Mouse (Mus musculus) midbrain, embryonic 11.5 days (tissue): ENCODE measurements around the gene Bola1. TPM values are rescaled to one million over a fixed set of nuclear protein-coding genes. Genes with fewer than 3 reads are reported as not detected.

Experiments
- ATAC-seq: fragments of 200-750 bp; cut with Nextera tagmentation; 2 replicates; pipeline ENCODE4 v1.8.0; 2017; ENCODE audit warnings: moderate TSS enrichment, moderate library complexity; ENCODE audit not compliant: low FRiP score
- DNase-seq: peaks from one replicate; pipeline ENCODE4 v3.0.0; 2015; ENCODE audit warnings: low spot score; ENCODE audit errors: missing footprints
- H3K27ac ChIP-seq: fragments of 300-500 bp; sonication (generic); 2 replicates; pipeline ENCODE4 v1.5.1; 2014; ENCODE audit warnings: low read depth, low read length
- H3K27me3 ChIP-seq: fragments of 300-500 bp; sonication (generic); 2 replicates; pipeline ENCODE4 v1.6.1; 2014; ENCODE audit warnings: mild to moderate bottlenecking, low read length, moderate library complexity, mixed read lengths; ENCODE audit not compliant: control insufficient read depth, insufficient read depth
- H3K36me3 ChIP-seq: fragments of 300-500 bp; sonication (generic); 2 replicates; pipeline ENCODE4 v1.6.1; 2014; ENCODE audit warnings: mild to moderate bottlenecking, low read length, moderate library complexity, mixed read lengths; ENCODE audit not compliant: control insufficient read depth, insufficient read depth
- H3K4me1 ChIP-seq: fragments of 300-500 bp; sonication (generic); 2 replicates; pipeline ENCODE4 v1.6.1; 2014; ENCODE audit warnings: low read length; ENCODE audit not compliant: control insufficient read depth, insufficient read depth
- H3K4me2 ChIP-seq: fragments of 300-500 bp; sonication (generic); 2 replicates; pipeline ENCODE4 v1.6.1; 2014; ENCODE audit warnings: mild to moderate bottlenecking, moderate library complexity
- H3K4me3 ChIP-seq: fragments of 300-500 bp; sonication (generic); 2 replicates; pipeline ENCODE4 v1.5.1; 2014; ENCODE audit warnings: low read depth, low read length
- H3K9ac ChIP-seq: fragments of 300-500 bp; sonication (generic); 2 replicates; pipeline ENCODE4 v1.6.1; 2014; ENCODE audit warnings: low read length
- H3K9me3 ChIP-seq: fragments of 300-500 bp; sonication (generic); 2 replicates; pipeline ENCODE4 v1.6.1; 2016; ENCODE audit warnings: low read length; ENCODE audit not compliant: control insufficient read depth
- WGBS: fragments of 180-500 bp; shearing (Covaris S2); extraction: QIAGEN DNeasy Blood & Tissue Kit; methylation state at CpG from one replicate; pipeline ENCODE4 v1.1.7; 2014; 5-methylcytosine and 5-hydroxymethylcytosine counted together
- polyA plus RNA-seq: library from polyadenylated mRNA; unstranded; fragments of >200 nt; fragmentation: Nextera tagmentation; extraction: Ambion mirVana; gene quantifications from 2 replicates; pipeline ENCODE4 v1.2.1, GENCODE M21; 2014

The Bola1 gene
- polyA plus RNA-seq, 1 experiment from 2014 or later = 83.9 TPM

DNA sequence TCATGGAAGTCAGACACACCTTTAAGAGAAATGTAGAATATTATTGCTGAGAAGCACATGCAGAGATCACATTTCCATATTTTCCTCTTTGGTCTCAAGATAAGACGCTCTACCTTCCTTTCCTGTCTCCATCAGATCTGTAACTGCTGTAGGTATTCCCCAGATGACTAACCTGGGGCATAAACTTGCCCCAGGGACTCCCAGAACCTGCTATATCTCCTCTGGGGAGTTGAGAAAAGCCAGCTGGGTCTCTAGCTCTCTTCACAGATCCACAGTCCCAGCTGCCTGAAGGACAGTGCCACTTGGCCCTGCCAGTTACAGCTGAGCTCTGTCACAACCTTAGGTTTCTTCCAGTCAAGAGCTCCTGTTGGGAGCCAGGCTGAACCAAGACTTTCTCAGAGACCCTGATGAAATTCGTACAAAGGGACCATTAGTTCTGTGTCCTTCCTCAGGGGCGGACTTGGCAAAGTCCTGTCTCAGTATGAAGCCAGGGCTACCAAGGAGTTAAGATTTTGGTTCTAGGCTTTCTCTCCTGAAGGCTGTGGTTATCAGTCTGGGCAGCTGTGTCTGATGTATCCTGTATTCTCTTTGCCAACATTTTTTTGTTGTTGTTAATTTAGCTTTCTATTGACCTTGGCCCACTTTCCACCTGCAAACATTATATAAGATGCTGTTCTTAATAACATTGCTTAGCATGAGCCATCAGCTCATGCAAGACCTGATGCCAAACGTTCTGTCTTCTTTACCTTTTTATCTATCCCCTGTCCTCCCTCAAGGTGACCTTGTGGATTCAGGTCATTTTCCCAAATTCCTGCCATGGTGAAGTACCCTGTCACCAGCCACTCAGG lies 11.6 kb upstream of the Bola1 start:
- Histone ChIP-seq H3K4me3 (no peak overlapping the region), H3K9me3 (no peaks in the 10 kb centered on the region), H3K27me3 (no peaks in the 10 kb centered on the region), H3K36me3 (no peaks in the 10 kb centered on the region), H3K27ac (no peak overlapping the region), H3K9ac (no peak overlapping the region), H3K4me1 (peaks cover under 1% of the 10 kb centered on the region; the same call in 1 of the 2 replicates), H3K4me2 (no peak overlapping the region)
- DNase-seq (no peak), ATAC-seq (no peak)
- 78% methylated on average over 4 of the region's 4 CpGs for WGBS

DNA sequence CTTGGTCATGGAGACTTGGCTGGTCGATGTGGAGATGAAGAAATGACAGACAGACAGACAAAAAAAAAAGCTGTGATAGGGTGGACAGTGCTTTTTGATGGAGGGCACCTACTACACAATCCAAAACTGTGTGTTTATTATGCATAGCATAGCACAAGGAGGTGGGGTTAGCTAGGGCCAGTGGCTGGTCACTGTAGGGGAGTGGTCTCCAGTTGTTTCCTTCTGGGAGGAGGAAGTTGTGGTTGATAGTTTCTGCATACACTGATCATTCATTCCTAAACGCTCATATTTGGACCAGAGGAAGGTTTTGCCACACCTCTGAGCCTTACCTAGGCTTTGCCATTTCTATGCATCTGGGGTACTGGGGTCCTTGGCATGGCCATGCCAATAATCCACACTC lies 10.9 kb upstream of the Bola1 start:
- Histone ChIP-seq H3K9me3 (no peaks in the 10 kb centered on the region), H3K36me3 (no peaks in the 10 kb centered on the region), H3K4me3 (no peak overlapping the region), H3K9ac (no peak overlapping the region), H3K27ac (no peak overlapping the region), H3K27me3 (no peaks in the 10 kb centered on the region), H3K4me1 (peaks cover 5% of the 10 kb centered on the region; the same call in 1 of the 2 replicates), H3K4me2 (no peak overlapping the region)
- DNase-seq (no peak), ATAC-seq (no peak)
- WGBS = 79% methylated on average over 2 of the region's 2 CpGs

GRCm38 (mm10) chr3:96228828-96229227 lies 9.3 kb upstream of the Bola1 start:
- H3K27ac ChIP-seq = no peak overlapping the region
- ATAC-seq (no peak), DNase-seq (no peak)
- no peaks in the 10 kb centered on the region for H3K36me3 ChIP-seq
- H3K9me3 ChIP-seq = no peaks in the 10 kb centered on the region
- H3K9ac ChIP-seq = no peak overlapping the region
- H3K4me2 ChIP-seq = no peak overlapping the region
- WGBS = 87% methylated on average over 2 of the region's 2 CpGs
- no peak overlapping the region for H3K4me3 ChIP-seq
- H3K4me1 ChIP-seq = peaks cover 7% of the 10 kb centered on the region; the same call in 1 of the 2 replicates
- H3K27me3 ChIP-seq = no peaks in the 10 kb centered on the region

GRCm38 (mm10) chr3:96226695-96227648 lies 7.5 kb upstream of the Bola1 start:
- DNase-seq (no peak), ATAC-seq (no peak)
- Histone ChIP-seq H3K36me3 (no peaks in the 10 kb centered on the region), H3K27me3 (no peaks in the 10 kb centered on the region), H3K9ac (no peak overlapping the region), H3K4me3 (no peak overlapping the region), H3K4me1 (peaks cover 15% of the 10 kb centered on the region; the same call in 1 of the 2 replicates), H3K9me3 (no peaks in the 10 kb centered on the region), H3K27ac (no peak overlapping the region), H3K4me2 (no peak overlapping the region)
- 76% methylated on average over 8 of the region's 8 CpGs for WGBS

DNA sequence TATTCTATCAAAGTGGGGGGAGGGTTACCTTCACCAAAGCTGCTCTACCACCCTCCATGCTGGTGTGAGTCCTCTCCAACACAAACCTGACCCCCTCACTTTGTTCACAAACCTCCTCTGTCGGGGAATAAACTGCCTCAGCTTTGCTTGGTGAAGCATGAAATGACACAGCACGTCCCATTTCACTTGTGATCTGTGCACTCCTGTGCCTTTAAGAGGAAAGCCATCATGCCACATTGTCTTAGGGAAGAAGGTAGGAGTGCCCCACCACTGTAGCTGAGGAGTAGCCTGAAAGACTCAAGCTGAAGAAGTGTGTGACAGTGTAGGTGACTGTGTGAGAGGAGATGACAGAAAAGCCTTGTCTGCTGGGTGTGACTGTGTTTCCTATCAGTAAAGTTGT lies 5.9 kb upstream of the Bola1 start:
- no peaks in the 10 kb centered on the region for H3K36me3 ChIP-seq
- WGBS = 15% methylated on average over 2 of the region's 2 CpGs
- H3K27me3 ChIP-seq = no peaks in the 10 kb centered on the region
- peak overlapping the region; percentile 18 for H3K9ac ChIP-seq
- DNase-seq (no peak), ATAC-seq (no peak)
- H3K9me3 ChIP-seq = no peaks in the 10 kb centered on the region
- no peak overlapping the region for H3K4me3 ChIP-seq
- H3K4me2 ChIP-seq = no peak overlapping the region
- no peak overlapping the region for H3K27ac ChIP-seq
- peaks cover 21% of the 10 kb centered on the region for H3K4me1 ChIP-seq

GRCm38 (mm10) chr3:96222774-96223173 lies 3.3 kb upstream of the Bola1 start:
- H3K4me1 ChIP-seq = peaks cover 26% of the 10 kb centered on the region
- no peaks in the 10 kb centered on the region for H3K9me3 ChIP-seq
- H3K27ac ChIP-seq = no peak overlapping the region
- ATAC-seq (no peak), DNase-seq (no peak)
- peak overlapping the region; percentile 5 for H3K4me2 ChIP-seq
- H3K4me3 ChIP-seq = no peak overlapping the region
- no peaks in the 10 kb centered on the region for H3K27me3 ChIP-seq
- H3K36me3 ChIP-seq = no peaks in the 10 kb centered on the region
- whole genome bisulfite sequencing = 89% methylated on average over 4 of the region's 4 CpGs
- no peak overlapping the region for H3K9ac ChIP-seq

GRCm38 (mm10) chr3:96221640-96222038 lies 2.1 kb upstream of the Bola1 start:
- ATAC-seq (no peak), DNase-seq (peak; percentile 93)
- H3K4me2 ChIP-seq = peak overlapping the region; percentile 85
- peak overlapping the region; percentile 96 for H3K27ac ChIP-seq
- H3K36me3 ChIP-seq = no peaks in the 10 kb centered on the region
- H3K9ac ChIP-seq = peak overlapping the region; percentile 94
- H3K4me1 ChIP-seq = peaks cover 26% of the 10 kb centered on the region
- no peaks in the 10 kb centered on the region for H3K9me3 ChIP-seq
- WGBS = 14% methylated on average over 9 of the region's 9 CpGs
- H3K4me3 ChIP-seq = peak overlapping the region; percentile 60
- H3K27me3 ChIP-seq = no peaks in the 10 kb centered on the region

DNA sequence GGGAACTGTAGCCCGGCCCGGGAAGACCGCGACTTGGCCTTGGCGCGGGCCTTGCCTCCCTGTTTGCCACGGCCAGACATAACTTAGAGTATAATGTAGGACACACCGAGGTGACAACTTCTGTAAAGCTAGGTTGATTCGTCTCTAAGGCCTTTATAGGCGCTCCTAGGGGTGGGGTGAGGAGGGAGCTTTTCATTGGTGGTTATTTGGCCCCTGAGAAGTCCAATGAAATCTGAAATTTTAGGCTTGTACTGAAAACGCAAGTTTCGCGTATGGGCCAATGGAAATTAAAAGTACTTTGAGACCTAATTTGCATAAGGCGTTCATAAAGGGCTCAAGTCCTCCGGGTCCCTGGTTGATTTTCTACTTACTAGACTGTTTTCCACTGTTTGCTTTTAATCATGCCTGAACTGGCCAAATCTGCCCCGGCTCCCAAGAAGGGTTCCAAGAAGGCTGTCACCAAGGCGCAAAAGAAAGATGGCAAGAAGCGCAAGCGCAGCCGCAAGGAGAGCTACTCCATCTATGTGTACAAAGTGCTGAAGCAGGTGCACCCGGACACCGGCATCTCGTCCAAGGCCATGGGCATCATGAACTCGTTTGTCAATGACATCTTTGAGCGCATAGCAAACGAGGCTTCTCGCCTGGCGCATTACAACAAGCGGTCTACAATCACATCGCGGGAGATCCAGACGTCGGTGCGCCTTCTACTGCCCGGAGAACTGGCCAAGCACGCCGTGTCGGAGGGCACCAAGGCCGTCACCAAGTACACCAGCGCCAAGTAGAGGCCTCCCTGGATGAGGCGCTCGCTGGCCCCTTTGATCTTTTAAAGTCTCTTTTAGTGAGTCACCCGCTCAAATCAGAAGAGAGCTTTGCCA lies 1.5 kb upstream of the Bola1 start, which contains the start of the genes Hist2h2ac and Hist2h2be:
TSS of gene Hist2h2ac (minus strand) at position 116 of the 875 bp plus-strand sequence.
TSS of gene Hist2h2be (plus strand) at position 355 of the 875 bp plus-strand sequence.
- peak within 1 kb of the TSS; percentile 85 for H3K4me2 ChIP-seq
- H3K4me3 ChIP-seq = peak within 1 kb of the TSS; percentile 60
- H3K36me3 ChIP-seq = no peaks in the 10 kb centered on the region
- H3K27me3 ChIP-seq = no peaks in the 10 kb centered on the region
- H3K27ac ChIP-seq = peak within 1 kb of the TSS; percentile 96
- H3K4me1 ChIP-seq = peaks cover 24% of the 10 kb centered on the region
- peak within 1 kb of the TSS; percentile 94 for H3K9ac ChIP-seq
- H3K9me3 ChIP-seq = no peaks in the 10 kb centered on the region
- peak; percentile 88 for ATAC-seq
- DNase-seq = peak; percentile 98
- WGBS = under 1% methylated on average over 43 of the region's 43 CpGs
